Mouse (Mus musculus) olfactory bulb, adult 2 months (tissue): ENCODE measurements around the gene Hist1h2ae. TPM values are rescaled to one million over a fixed set of nuclear protein-coding genes. Genes with fewer than 3 reads are reported as not detected.
A peak's percentile ranks its signal among the peaks of the same experiment; 100 is the strongest.
"Not testable (repeated sequence)": the region's sequence is repeated elsewhere in the genome, so short reads cannot be mapped to it uniquely, and the experiment has no call there.

Source experiments
- H3K27ac ChIP-seq: fragments of 200-500 bp; 2 replicates; pipeline ENCODE4 v1.5.1; 2012; ENCODE audit warnings: low read depth, low read length; ENCODE audit not compliant: insufficient read depth
- H3K4me1 ChIP-seq: fragments of 200-500 bp; 2 replicates; pipeline ENCODE4 v1.6.1; 2012; ENCODE audit warnings: low read length; ENCODE audit not compliant: control insufficient read depth, insufficient read depth
- H3K4me3 ChIP-seq: fragments of 200-500 bp; 2 replicates; pipeline ENCODE4 v1.5.1; 2012; ENCODE audit warnings: mild to moderate bottlenecking, low read depth, low read length, moderate library complexity; ENCODE audit not compliant: insufficient read depth
- CTCF ChIP-seq: fragments of 200-500 bp; IDR thresholded peaks from 2 replicates; pipeline ENCODE4 v1.5.1; 2012; ENCODE audit warnings: low read depth, mild to moderate bottlenecking, low read length, moderate library complexity; ENCODE audit not compliant: insufficient read depth
- POLR2A ChIP-seq: fragments of 200-500 bp; IDR thresholded peaks from 2 replicates; pipeline ENCODE4 v1.6.1; 2012; ENCODE audit warnings: mild to moderate bottlenecking, low read depth, low read length, moderate library complexity; ENCODE audit not compliant: insufficient read depth
- WGBS: fragments of 180-500 bp; shearing (Covaris S2); methylation state at CpG from one replicate; pipeline ENCODE4 v1.1.7; 2018; 5-methylcytosine and 5-hydroxymethylcytosine counted together
- polyA plus RNA-seq: library from polyadenylated mRNA; stranded (reverse); fragments of >200 nt; gene quantifications from 2 replicates; pipeline ENCODE4 v1.2.4, GENCODE M21; 2012; ENCODE audit warnings: low replicate concordance; ENCODE audit not compliant: missing spikeins, insufficient read depth, insufficient read length

Gene Hist1h2ae
- polyA plus RNA-seq, 1 experiment, result not detected

DNA sequence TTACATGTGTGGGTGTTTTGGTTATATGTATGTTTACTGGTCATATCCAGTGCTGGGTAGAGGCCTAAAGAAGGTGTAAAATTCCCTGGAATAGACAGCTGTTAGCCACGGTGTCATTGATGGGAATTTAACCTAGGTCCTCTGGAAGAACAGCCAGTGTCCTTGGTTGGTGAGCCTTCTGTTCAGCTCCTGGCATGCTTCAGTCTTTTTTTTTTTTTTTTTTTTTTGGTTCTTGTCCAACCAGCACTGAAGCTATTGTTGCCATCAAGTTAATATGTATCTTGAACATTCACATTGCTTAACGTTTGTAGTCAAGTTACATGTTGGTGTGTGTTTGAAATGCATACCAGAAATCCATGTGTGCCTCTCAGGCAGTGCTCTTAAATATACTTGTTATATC lies 6.5 kb downstream of the Hist1h2ae start:
- TF ChIP-seq POLR2A, result no peak
- no peak for TF ChIP-seq CTCF
- Histone ChIP-seq H3K4me3 (no peak overlapping the region), H3K27ac (no peak overlapping the region), H3K4me1 (no peaks in the 10 kb centered on the region)
- WGBS, result 87% methylated on average over 2 of the region's 2 CpGs

DNA sequence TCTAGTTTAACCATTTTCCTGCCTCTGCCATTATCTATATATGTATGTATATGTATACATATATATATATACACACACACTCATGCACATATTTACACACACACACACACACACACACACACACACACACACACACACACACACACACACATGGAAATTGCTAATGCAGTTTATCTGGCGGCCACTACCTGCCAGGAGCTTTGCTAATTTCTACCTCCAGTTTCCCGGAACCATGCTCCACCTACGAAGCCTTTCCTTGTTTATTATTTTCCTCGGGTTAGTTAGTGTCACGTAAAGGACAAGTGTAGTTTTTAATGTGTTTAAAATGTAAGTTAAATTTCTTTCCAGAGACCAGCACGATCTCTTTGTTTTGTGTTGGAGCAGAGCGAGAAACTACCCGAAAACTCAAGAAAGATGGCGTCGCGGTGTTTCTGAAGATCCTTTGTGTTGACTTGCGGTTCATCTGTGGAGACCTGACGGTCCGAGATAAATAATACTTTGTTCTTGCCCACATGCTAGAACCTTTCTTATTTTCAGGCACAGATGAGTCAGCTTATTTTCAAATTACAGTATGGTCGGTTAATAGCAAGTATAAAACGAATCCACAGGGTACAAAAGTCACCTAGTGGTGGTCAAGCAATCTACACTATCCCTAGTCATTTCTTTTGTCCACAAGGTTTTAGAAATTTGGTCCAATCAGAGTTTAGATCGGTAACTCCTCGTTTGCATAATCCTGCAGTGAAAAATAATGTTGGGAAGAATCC lies 8.1 kb downstream of the Hist1h2ae start:
- TF ChIP-seq POLR2A (no peak), CTCF (no peak)

DNA sequence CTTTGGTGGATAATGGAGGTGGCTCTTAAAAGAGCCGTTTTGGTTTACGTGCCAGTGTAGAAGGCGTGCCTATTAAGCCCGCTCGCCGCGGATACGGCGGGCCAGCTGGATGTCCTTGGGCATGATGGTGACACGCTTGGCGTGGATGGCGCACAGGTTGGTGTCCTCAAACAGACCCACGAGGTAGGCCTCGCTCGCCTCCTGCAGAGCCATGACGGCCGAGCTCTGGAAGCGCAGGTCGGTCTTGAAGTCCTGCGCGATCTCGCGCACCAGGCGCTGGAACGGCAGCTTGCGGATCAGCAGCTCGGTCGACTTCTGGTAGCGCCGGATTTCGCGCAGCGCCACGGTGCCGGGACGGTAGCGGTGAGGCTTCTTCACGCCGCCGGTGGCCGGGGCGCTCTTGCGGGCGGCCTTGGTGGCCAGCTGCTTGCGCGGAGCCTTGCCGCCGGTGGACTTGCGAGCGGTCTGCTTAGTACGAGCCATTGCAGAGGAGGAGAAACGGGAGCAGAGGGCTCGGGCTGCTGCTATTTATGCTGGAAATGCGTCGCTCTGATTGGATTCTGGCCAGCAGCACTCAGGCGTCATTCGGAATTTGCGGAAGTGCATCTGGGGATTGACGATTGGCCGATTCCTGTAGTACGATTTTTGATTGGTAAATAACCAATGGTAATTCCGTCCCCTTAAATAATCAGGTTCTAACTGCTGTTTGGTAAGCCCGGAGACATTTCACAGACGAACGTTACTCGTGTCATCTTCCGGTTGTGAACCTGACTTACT lies 8.9 kb downstream of the Hist1h2ae start, which contains the start of gene Hist1h3e:
TSS of gene Hist1h3e (minus strand) at position 487 of the 777 bp plus-strand sequence.
- TF ChIP-seq POLR2A, result peak; percentile 98
- H3K4me3 ChIP-seq, result peak within 1 kb of the TSS; percentile 89
- H3K4me1 ChIP-seq, result not testable (repeated sequence)
- peak within 1 kb of the TSS; percentile 96 for H3K27ac ChIP-seq
- WGBS, result under 1% methylated on average over 59 of the region's 67 CpGs

More for the DNA sequence above, 8.1 kb downstream of the Hist1h2ae start:
- Histone ChIP-seq H3K27ac (peak overlapping the region; percentile 96), H3K4me1 (no peaks in the 10 kb centered on the region), H3K4me3 (peak overlapping the region; percentile 36)
- 1% methylated on average over 18 of the region's 18 CpGs for WGBS

DNA sequence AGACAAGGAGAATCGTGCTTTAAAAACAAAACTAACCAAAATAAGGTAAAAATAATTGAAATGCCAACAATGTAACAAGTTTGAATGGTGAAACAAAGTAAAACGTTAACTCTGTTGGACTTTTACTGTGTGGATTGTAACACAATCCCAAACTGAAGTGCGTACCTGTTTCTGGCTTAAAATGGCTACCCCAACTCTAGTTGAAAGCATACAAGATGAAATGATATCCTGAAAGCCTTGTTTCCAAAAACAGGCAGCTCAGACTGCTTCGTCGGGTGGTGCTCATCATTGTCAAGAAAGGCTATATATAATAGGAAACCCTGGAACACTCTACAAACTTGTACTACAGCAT lies 9.5 kb downstream of the Hist1h2ae start:
- not testable (repeated sequence) for H3K4me1 ChIP-seq, H3K27ac ChIP-seq
- 0% methylated on average over 2 of the region's 5 CpGs for WGBS
- peak overlapping the region; percentile 89; the same call in 1 of the 2 replicates for H3K4me3 ChIP-seq

DNA sequence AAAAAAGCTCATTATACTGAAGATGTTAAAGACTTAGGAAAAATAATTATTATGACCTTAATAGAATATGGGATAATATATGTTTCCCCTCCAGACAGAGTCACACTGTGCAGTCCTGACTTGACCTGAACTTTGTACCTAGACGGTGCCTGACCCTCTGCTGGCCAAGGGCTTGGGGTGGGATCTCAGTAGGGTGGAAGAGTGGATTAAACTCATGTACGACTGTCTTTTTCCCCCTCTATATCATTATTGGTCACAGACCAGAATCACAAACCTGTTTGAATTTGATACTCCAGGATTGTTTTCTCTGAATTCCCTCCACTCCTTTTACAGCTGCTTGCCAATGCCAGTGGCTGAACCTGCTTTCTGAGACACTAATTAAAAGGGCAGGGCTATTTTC lies 10.3 kb downstream of the Hist1h2ae start:
- not testable (repeated sequence) for H3K4me3 ChIP-seq, H3K27ac ChIP-seq, H3K4me1 ChIP-seq
- 20% methylated on average over 2 of the region's 2 CpGs for WGBS

DNA sequence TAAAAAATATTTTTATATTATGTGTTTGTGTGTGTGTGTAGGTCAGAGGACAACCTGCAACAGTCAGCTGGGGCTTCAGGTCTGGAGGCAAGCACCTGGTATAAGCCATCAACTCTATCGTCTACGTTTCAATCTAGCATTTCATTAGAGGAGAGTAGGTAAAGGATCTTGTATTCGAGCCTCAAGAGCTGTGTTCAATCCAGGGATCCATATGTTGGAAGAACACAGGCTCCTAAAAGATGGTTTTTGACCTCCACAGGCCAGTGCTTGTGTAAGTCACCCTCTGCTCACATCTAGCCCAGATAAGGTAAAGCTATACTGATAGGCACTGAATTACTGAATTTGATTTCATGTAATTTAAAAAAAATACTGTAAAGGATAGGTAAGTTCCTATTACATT lies 14.1 kb downstream of the Hist1h2ae start:
- 68% methylated on average over 3 of the region's 3 CpGs for WGBS
- Histone ChIP-seq H3K4me1 (peaks cover 3% of the 10 kb centered on the region; the same call in 1 of the 2 replicates), H3K4me3 (no peak overlapping the region), H3K27ac (no peak overlapping the region)
- no peak for TF ChIP-seq CTCF
- TF ChIP-seq POLR2A, result no peak

DNA sequence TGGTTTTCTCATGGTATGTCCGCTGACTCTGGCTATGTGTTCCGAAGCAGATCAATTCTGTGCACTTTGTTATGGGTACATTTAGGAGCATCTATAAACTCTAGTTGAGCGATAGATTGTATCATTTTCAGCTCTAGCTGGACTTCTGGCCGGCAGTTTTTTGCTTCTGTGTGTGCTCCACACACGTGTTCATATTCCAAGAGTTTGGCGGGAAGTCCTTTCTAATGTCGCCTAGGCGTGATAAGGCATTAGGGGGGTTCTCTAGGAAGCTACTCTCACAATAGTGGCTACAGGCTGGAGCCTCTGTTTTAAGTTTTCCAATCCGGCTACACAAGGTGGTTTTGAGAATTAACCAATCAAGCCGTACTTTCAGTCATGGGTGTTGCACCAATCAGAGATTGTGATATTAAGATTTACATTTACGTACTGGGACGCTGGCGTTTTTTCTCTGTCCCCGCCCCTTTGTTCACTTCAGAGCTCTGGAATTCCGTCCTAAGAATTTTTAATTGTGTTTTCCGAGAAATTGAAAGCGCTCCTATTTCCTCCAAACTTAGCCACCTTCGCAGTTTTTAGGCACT lies 15.1 kb downstream of the Hist1h2ae start:
- Histone ChIP-seq H3K4me3 (peak overlapping the region; percentile 60), H3K27ac (peak overlapping the region; percentile 85), H3K4me1 (peaks cover 3% of the 10 kb centered on the region; the same call in 1 of the 2 replicates)
- under 1% methylated on average over 18 of the region's 18 CpGs for whole genome bisulfite sequencing
- TF ChIP-seq CTCF (no peak), POLR2A (no peak)

DNA sequence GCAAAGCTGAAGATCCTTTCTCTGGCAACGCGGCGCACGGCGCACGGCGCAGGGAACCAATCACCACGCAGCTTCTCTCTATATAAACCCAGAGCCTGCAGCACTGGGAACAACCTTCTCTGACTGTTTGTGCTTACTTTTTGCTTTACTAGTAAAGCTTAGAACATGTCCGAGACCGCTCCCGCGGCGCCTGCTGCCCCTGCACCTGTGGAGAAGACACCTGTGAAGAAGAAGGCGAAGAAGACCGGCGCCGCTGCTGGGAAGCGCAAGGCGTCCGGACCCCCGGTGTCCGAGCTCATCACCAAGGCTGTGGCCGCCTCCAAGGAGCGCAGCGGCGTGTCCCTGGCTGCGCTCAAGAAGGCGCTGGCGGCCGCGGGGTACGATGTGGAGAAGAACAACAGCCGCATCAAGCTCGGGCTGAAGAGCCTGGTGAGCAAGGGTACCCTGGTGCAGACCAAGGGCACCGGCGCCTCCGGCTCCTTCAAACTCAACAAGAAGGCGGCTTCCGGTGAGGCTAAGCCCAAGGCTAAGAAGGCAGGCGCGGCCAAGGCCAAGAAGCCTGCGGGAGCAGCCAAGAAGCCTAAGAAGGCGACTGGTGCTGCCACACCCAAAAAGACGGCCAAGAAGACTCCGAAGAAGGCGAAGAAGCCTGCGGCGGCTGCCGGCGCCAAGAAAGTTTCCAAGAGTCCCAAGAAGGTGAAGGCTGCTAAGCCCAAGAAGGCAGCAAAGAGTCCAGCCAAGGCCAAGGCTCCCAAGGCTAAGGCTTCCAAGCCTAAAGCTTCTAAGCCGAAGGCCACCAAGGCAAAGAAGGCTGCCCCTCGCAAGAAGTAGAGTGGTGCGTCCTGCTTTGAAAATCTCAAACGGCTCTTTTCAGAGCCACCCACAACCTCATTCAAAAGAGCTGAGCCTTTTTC lies 15.8 kb downstream of the Hist1h2ae start:
- H3K27ac ChIP-seq, result peak overlapping the region; percentile 71
- H3K4me3 ChIP-seq, result peak overlapping the region; percentile 60
- TF ChIP-seq POLR2A (peak; percentile 48; the same call in 1 of the 2 replicates), CTCF (no peak)
- WGBS, result under 1% methylated on average over 54 of the region's 54 CpGs
- H3K4me1 ChIP-seq, result peaks cover 3% of the 10 kb centered on the region; the same call in 1 of the 2 replicates
